Mouse (Mus musculus) heart, embryonic 13.5 days (tissue): ENCODE results near the gene Adora2b. TPM values are rescaled to one million over a fixed set of nuclear protein-coding genes. Genes with fewer than 3 reads are reported as not detected.

Experiments used
- ATAC-seq: fragments of 200-750 bp; cut with Nextera tagmentation; 2 replicates; pipeline ENCODE4 v1.8.0; 2017; ENCODE audit warnings: moderate TSS enrichment; ENCODE audit not compliant: insufficient number of reproducible peaks, low FRiP score, low TSS enrichment; ENCODE audit errors: extremely low read depth
- H3K27ac ChIP-seq: fragments of 300-500 bp; sonication (generic); replicated peaks from 2 replicates; pipeline ENCODE4 v1.5.1; 2015; ENCODE audit warnings: moderate library complexity, mild to moderate bottlenecking, inconsistent platforms
- H3K27me3 ChIP-seq: fragments of 300-500 bp; sonication (generic); replicated peaks from 2 replicates; pipeline ENCODE4 v1.6.1; 2015; ENCODE audit warnings: mild to moderate bottlenecking, inconsistent platforms
- H3K36me3 ChIP-seq: fragments of 300-500 bp; sonication (generic); 2 replicates; pipeline ENCODE4 v1.6.1; 2015; ENCODE audit warnings: mild to moderate bottlenecking, inconsistent platforms
- H3K4me1 ChIP-seq: fragments of 300-500 bp; sonication (generic); 2 replicates; pipeline ENCODE4 v1.6.1; 2015; ENCODE audit warnings: inconsistent platforms
- H3K4me2 ChIP-seq: fragments of 300-500 bp; sonication (generic); 2 replicates; pipeline ENCODE4 v1.6.1; 2015; ENCODE audit warnings: inconsistent platforms, mild to moderate bottlenecking, moderate library complexity
- H3K4me3 ChIP-seq: fragments of 300-500 bp; sonication (generic); 2 replicates; pipeline ENCODE4 v1.5.1; 2015; ENCODE audit warnings: moderate library complexity, mild to moderate bottlenecking, inconsistent platforms
- H3K9ac ChIP-seq: fragments of 300-500 bp; sonication (generic); 2 replicates; pipeline ENCODE4 v1.6.1; 2015; ENCODE audit warnings: inconsistent platforms, mild to moderate bottlenecking, moderate library complexity
- H3K9me3 ChIP-seq: fragments of 300-500 bp; sonication (generic); 2 replicates; pipeline ENCODE4 v1.6.1; 2016; ENCODE audit warnings: inconsistent platforms
- WGBS: fragments of 180-500 bp; shearing (Covaris S2); methylation state at CpG from one replicate; pipeline ENCODE4 v1.1.7; 2015; ENCODE audit warnings: mixed read lengths; 5-methylcytosine and 5-hydroxymethylcytosine counted together
- polyA plus RNA-seq: library from polyadenylated mRNA; unstranded; fragments of >200 nt; fragmentation: Nextera tagmentation; extraction: Ambion mirVana; gene quantifications from 2 replicates; pipeline ENCODE4 v1.2.1, GENCODE M21; 2015

Gene Adora2b
- polyA plus RNA-seq, 1 experiment from 2014 or later = 2.0 TPM

- H3K36me3 ChIP-seq = peaks cover 87% of the 10 kb centered on the region
- H3K4me2 ChIP-seq = no peak overlapping the region
- no peak overlapping the region for H3K27ac ChIP-seq
- no peaks in the 10 kb centered on the region for H3K9me3 ChIP-seq
- WGBS = 97% methylated on average over 1 of the region's 1 CpGs
- no peaks in the 10 kb centered on the region for H3K4me1 ChIP-seq
- H3K9ac ChIP-seq = no peak overlapping the region
- no peak for ATAC-seq
- no peaks in the 10 kb centered on the region for H3K27me3 ChIP-seq
- H3K4me3 ChIP-seq = no peak overlapping the region
Observed at GRCm38 (mm10) chr11:62287700-62288099, 38.9 kb downstream of the Adora2b start.

DNA sequence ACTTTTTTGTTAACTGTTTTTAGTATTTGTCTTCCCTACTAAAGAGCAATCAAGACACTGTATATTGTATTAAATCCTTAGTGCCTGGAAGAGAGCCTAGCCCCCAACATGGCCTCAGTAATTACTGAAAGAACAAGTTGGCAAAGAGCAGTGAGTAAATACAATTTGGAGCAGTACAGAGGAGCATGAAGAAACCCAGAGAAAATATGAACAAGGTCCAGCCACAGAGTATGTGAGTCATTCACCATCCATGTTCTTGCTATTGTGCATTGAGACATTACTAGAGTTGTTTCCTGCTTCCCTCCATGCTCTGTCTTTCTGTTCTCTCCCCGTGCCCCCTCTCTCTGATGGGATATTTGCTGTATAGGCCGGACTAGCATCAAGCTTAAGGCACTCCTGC is 45.3 kb downstream of the Adora2b start:
- no peak overlapping the region for H3K27ac ChIP-seq
- H3K4me1 ChIP-seq = no peaks in the 10 kb centered on the region
- no peak for ATAC-seq
- no peak overlapping the region for H3K4me3 ChIP-seq
- 90% methylated on average over 2 of the region's 2 CpGs for WGBS
- H3K9me3 ChIP-seq = no peaks in the 10 kb centered on the region
- no peak overlapping the region for H3K9ac ChIP-seq
- no peak overlapping the region for H3K4me2 ChIP-seq
- no peaks in the 10 kb centered on the region for H3K27me3 ChIP-seq
- peaks cover 83% of the 10 kb centered on the region for H3K36me3 ChIP-seq

DNA sequence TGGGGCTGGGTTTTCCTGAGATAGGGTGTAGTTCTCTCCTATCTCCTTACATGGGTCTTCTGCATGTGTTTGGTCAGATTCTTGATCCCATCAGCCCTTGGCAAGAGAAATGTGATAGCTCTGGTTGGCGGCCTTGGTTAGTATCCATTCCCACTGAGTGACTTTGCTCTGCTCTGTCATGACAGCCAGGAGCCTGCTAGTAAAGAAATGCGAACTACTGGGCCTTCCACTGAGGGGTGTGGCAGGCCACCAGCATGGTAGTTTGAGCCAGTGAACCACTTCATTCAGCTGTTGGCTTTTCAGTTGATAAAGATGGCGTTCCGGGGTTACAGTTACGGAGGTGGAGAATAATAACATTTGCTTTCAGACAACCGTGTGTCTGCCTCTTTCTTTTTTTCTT is 50.1 kb downstream of the Adora2b start:
- Histone ChIP-seq H3K4me3 (no peak overlapping the region), H3K4me1 (no peaks in the 10 kb centered on the region), H3K4me2 (no peak overlapping the region), H3K9me3 (no peaks in the 10 kb centered on the region), H3K9ac (no peak overlapping the region), H3K27ac (no peak overlapping the region), H3K36me3 (peaks cover 66% of the 10 kb centered on the region), H3K27me3 (no peaks in the 10 kb centered on the region)
- ATAC-seq = no peak
- WGBS = 84% methylated on average over 6 of the region's 6 CpGs

- H3K36me3 ChIP-seq = peaks cover 61% of the 10 kb centered on the region
- 90% methylated on average over 2 of the region's 2 CpGs for WGBS
Observed at GRCm38 (mm10) chr11:62305866-62306265, 57.1 kb downstream of the Adora2b start.

DNA sequence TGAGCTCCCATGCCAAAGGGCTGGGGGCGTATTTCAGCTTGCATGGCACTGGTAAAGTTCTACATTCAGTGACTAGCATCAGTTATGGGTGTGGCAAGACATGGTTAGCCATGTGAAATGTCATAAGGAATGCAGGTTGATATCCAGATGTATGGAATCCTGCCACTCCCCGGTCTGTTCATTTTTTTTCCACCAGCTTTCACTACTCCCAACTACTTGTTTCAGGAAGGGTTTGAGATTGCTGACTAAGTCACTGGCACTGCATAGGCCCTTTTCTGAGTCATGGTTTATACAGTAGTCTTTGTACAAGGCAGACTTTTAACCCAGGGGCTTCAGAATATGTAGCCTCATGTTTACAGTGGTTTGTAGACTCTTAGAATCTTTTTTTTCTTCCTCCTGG is 60.5 kb downstream of the Adora2b start:
- Histone ChIP-seq H3K27me3 (no peaks in the 10 kb centered on the region), H3K9me3 (no peaks in the 10 kb centered on the region), H3K4me3 (no peak overlapping the region), H3K9ac (no peak overlapping the region), H3K36me3 (peaks cover 84% of the 10 kb centered on the region), H3K4me1 (no peaks in the 10 kb centered on the region), H3K4me2 (no peak overlapping the region), H3K27ac (no peak overlapping the region)
- WGBS = 87% methylated on average over 2 of the region's 2 CpGs
- no peak for ATAC-seq

More at GRCm38 (mm10) chr11:62305866-62306265, 57.1 kb downstream of the Adora2b start:
- Histone ChIP-seq H3K4me2 (no peak overlapping the region), H3K9ac (no peak overlapping the region), H3K27me3 (no peaks in the 10 kb centered on the region), H3K27ac (no peak overlapping the region), H3K4me3 (no peak overlapping the region), H3K9me3 (no peaks in the 10 kb centered on the region), H3K4me1 (no peaks in the 10 kb centered on the region)
- ATAC-seq = no peak

DNA sequence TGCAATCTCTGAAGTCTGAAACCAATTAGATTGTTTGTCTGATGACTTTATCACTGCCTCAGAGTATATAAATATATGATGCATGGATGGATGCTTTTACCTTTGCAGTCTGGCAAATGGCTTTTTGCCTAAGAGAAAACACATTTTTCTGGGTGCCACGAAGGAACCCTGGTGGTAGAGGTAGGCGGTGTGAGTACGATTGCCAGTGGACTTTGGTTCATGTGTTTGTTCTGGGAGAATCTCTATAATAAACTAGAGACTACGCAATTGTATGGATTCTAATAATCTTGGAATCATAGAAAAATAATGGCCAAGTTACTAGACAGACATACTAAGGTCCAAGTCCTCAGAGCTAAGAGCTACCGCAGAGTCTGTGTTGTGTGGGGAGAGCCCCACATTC is 66.2 kb downstream of the Adora2b start:
- no peak for ATAC-seq
- 94% methylated on average over 5 of the region's 5 CpGs for WGBS
- H3K4me1 ChIP-seq = no peaks in the 10 kb centered on the region
- H3K36me3 ChIP-seq = peaks cover 94% of the 10 kb centered on the region
- no peak overlapping the region for H3K9ac ChIP-seq
- no peak overlapping the region for H3K27ac ChIP-seq
- no peaks in the 10 kb centered on the region for H3K27me3 ChIP-seq
- H3K4me2 ChIP-seq = no peak overlapping the region
- H3K4me3 ChIP-seq = no peak overlapping the region
- no peaks in the 10 kb centered on the region for H3K9me3 ChIP-seq

Other genes starting within 250 kb of the Adora2b start
- 17.1 and 18.1 TPM in 2 replicates for gene Zswim7, start 32.4 kb downstream of the Adora2b start, polyA plus RNA-seq
- 16.6 and 17.6 TPM in 2 replicates for gene Ttc19, start 32.5 kb downstream of the Adora2b start, polyA plus RNA-seq
- gene Pigl, start 209.5 kb downstream of the Adora2b start, polyA plus RNA-seq = 8.5 TPM in 2 replicates
- 101 and 107 TPM in 2 replicates for gene Ncor1, start 209.6 kb downstream of the Adora2b start, polyA plus RNA-seq